In the genomic region with DNA sequence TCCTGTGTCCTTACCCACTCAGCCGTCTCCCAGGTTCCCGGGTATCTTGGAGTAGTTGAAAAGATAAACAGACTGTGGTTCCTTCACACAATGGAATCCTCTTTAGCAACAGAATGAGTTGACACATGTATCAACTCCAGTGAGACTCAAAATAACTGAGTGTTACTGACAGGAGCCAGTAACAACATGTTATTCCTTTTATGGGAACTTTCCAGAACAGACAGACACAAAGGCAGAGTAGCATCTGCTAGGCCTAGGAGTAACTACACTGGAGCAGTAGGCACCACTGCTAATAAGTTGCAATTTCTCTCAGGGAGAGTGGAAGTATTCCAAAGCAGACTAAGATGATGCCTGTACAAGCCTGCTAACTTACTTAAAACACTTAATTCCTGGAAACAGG, we compare ENCODE assay signal across 22 mouse cellular contexts.
A peak's percentile ranks its signal among the peaks of the same experiment; 100 is the strongest.
DNase-seq lines count a peak whose midpoint lies in the region; ATAC-seq lines count a peak whose summit lies in the region.
"Had no signal": no experiment of that assay in that cellular context is flagged by ENCODE, and none has a peak within 500 bp of the region (broad histone marks: within the 10 kb centered on the region; RNA-seq: fewer than 3 reads in every experiment).

No protein-coding gene starts in this region.

- H3K36me3 ChIP-seq in heart, embryonic 12.5 days: no peaks in the 10 kb centered on the region
- no peaks in the 10 kb centered on the region for H3K36me3 ChIP-seq in heart, embryonic 16.5 days (ENCODE audit: control insufficient read depth, insufficient read depth)
- H3K36me3 ChIP-seq in midbrain, embryonic 14.5 days (ENCODE audit: control insufficient read depth, insufficient read depth, low read length): no peaks in the 10 kb centered on the region
- H3K36me3 ChIP-seq: embryonic facial prominence, embryonic 15.5 days; hindbrain, embryonic 10.5 days; kidney, embryonic 15.5 days had no signal

- no peaks in the 10 kb centered on the region for H3K27me3 ChIP-seq in heart, embryonic 12.5 days (replicated peaks)
- no peaks in the 10 kb centered on the region for H3K27me3 ChIP-seq in heart, embryonic 16.5 days (ENCODE audit: control insufficient read depth, insufficient read depth, low read length)
- H3K27me3 ChIP-seq in midbrain, embryonic 14.5 days (ENCODE audit: control insufficient read depth, insufficient read depth, low read length): no peaks in the 10 kb centered on the region
- H3K27me3 ChIP-seq: embryonic facial prominence, embryonic 15.5 days; kidney, embryonic 15.5 days had no signal

- WGBS in heart, embryonic 12.5 days: 13% methylated on average over 2 of the region's 2 CpGs
- 12% methylated on average over 2 of the region's 2 CpGs for WGBS in heart, embryonic 16.5 days
- WGBS in midbrain, embryonic 14.5 days: 72% methylated on average over 2 of the region's 2 CpGs

- peaks cover 27% of the 10 kb centered on the region for H3K4me1 ChIP-seq in heart, embryonic 12.5 days (replicated peaks)
- H3K4me1 ChIP-seq in heart, embryonic 16.5 days (ENCODE audit: control insufficient read depth, insufficient read depth, low read length): no peaks in the 10 kb centered on the region; the same call in none of the 2 replicates
- H3K4me1 ChIP-seq in midbrain, embryonic 14.5 days (ENCODE audit: control insufficient read depth, insufficient read depth, low read length): no peaks in the 10 kb centered on the region
- H3K4me1 ChIP-seq: embryonic facial prominence, embryonic 15.5 days; hindbrain, embryonic 10.5 days; kidney, embryonic 15.5 days had no signal

- H3K9ac ChIP-seq in heart, embryonic 12.5 days: no peak overlapping the region
- H3K9ac ChIP-seq in heart, embryonic 16.5 days (ENCODE audit: low read length): no peak overlapping the region
- H3K9ac ChIP-seq in midbrain, embryonic 14.5 days (replicated peaks; ENCODE audit: low read length): no peak overlapping the region
- H3K9ac ChIP-seq: embryonic facial prominence, embryonic 15.5 days; hindbrain, embryonic 14.5 days; kidney, embryonic 15.5 days had no signal

- H3K4me3 ChIP-seq in heart, embryonic 12.5 days: no peak overlapping the region
- H3K4me3 ChIP-seq in heart, embryonic 16.5 days (ENCODE audit: low read length): no peak overlapping the region
- no peak overlapping the region for H3K4me3 ChIP-seq in midbrain, embryonic 14.5 days (replicated peaks; ENCODE audit: low read depth, low read length)
- H3K4me3 ChIP-seq: embryonic facial prominence, embryonic 15.5 days; erythroblast, embryonic 14.5 days; hindbrain, embryonic 10.5 days; kidney, embryonic 15.5 days had no signal

- peak overlapping the region; percentile 87 for H3K27ac ChIP-seq in heart, embryonic 12.5 days (ENCODE audit: poor library complexity, severe bottlenecking)
- peak overlapping the region; percentile 47 for H3K27ac ChIP-seq in heart, embryonic 16.5 days (ENCODE audit: low read length)
- no peak overlapping the region for H3K27ac ChIP-seq in midbrain, embryonic 14.5 days (replicated peaks; ENCODE audit: low read depth, low read length)
- H3K27ac ChIP-seq: embryonic facial prominence, embryonic 15.5 days; hindbrain, embryonic 10.5 days; hindbrain, embryonic 14.5 days; kidney, embryonic 15.5 days had no signal

- no peak overlapping the region for H3K4me2 ChIP-seq in heart, embryonic 12.5 days
- no peak overlapping the region for H3K4me2 ChIP-seq in heart, embryonic 16.5 days (ENCODE audit: low read depth, low read length)
- H3K4me2 ChIP-seq in midbrain, embryonic 14.5 days (ENCODE audit: low read length): no peak overlapping the region
- H3K4me2 ChIP-seq: embryonic facial prominence, embryonic 15.5 days; hindbrain, embryonic 14.5 days; kidney, embryonic 15.5 days had no signal

- no peak for DNase-seq in heart, postnatal 10 days
- no peak for DNase-seq in heart, adult 11 months
- peak; percentile 27 for DNase-seq in testis, postnatal 14 days (ENCODE audit: low spot score)
- DNase-seq in testis, postnatal 10 days (ENCODE audit: low spot score): no peak
- DNase-seq in midbrain, embryonic 14.5 days: no peak
- DNase-seq: adrenal gland, adult 2 months; adrenal gland, postnatal 36 days; cerebellum, adult 11 months; cerebellum, adult 8-10 months; cerebellum, postnatal 14 days; embryo, embryonic 11 days; gastrocnemius, postnatal 14 days; kidney, adult 2 months had no signal

- ATAC-seq in heart, embryonic 12.5 days (ENCODE audit: insufficient number of reproducible peaks, low FRiP score): 0 out of 2 replicates have a peak, but pooled peaks have one; percentile 15
- no peak for ATAC-seq in heart, embryonic 16.5 days (replicated peaks; ENCODE audit: extremely low read depth, insufficient read depth, low FRiP score)
- no peak for ATAC-seq in midbrain, embryonic 14.5 days (ENCODE audit: low FRiP score, low TSS enrichment)
- ATAC-seq: forebrain, embryonic 16.5 days; intestine, embryonic 16.5 days had no signal

- no peaks in the 10 kb centered on the region for H3K9me3 ChIP-seq in heart, embryonic 12.5 days (replicated peaks)
- H3K9me3 ChIP-seq in heart, embryonic 16.5 days (replicated peaks; ENCODE audit: control insufficient read depth, low read length): no peaks in the 10 kb centered on the region
- no peaks in the 10 kb centered on the region for H3K9me3 ChIP-seq in midbrain, embryonic 14.5 days (ENCODE audit: control insufficient read depth, low read length)
- H3K9me3 ChIP-seq: embryonic facial prominence, embryonic 15.5 days; hindbrain, embryonic 10.5 days; kidney, embryonic 15.5 days had no signal

- intact Hi-C loops in heart, postnatal 10 days (cut with DNase I): no loop called here
